Mouse (Mus musculus): Measurements from ENCODE around the gene Dhrs9. TPM values are rescaled to one million over a fixed set of nuclear protein-coding genes. Genes with fewer than 3 reads are reported as not detected.
"Not testable (repeated sequence)": the region's sequence is repeated elsewhere in the genome, so short reads cannot be mapped to it uniquely, and the experiment has no call there.

Gene Dhrs9
- polyA plus RNA-seq (2016; fragmentation: Nextera tagmentation; extraction: Ambion mirVana) = not detected in 2 replicates

DNA sequence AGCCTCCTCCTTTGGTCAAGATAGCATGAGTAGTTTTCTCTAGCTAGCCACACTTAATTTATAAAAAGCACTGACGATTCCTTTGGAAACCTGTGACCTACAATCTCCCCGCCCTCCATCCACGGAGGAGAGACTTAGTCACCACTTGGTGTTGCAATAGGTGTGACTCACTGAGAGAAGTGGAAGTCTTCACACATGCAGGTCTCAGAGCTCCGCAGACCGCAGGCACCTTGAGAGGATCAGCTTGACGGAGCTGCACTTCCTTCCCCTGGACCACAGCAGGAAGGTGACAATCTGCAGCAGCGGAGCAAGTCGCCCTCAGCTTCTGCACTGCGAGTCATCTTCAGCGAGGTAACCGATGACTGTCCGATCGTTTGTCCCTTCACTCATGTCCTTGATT lies at the start of gene Dhrs9:
TSS of gene Dhrs9 (plus strand) at position 165 of the 400 bp plus-strand sequence.
- H3K4me1 ChIP-seq = no peaks in the 10 kb centered on the region
- H3K27me3 ChIP-seq = no peaks in the 10 kb centered on the region
- WGBS = 96% methylated on average over 13 of the region's 13 CpGs
- ATAC-seq (ENCODE audit: low FRiP score) = no peak
- no peaks in the 10 kb centered on the region for H3K9me3 ChIP-seq
- no peak within 1 kb of the TSS for H3K4me2 ChIP-seq
- no peaks in the 10 kb centered on the region for H3K36me3 ChIP-seq (replicated peaks)
- H3K27ac ChIP-seq = no peak within 1 kb of the TSS
- H3K9ac ChIP-seq = no peak within 1 kb of the TSS
- H3K4me3 ChIP-seq (replicated peaks) = no peak within 1 kb of the TSS

DNA sequence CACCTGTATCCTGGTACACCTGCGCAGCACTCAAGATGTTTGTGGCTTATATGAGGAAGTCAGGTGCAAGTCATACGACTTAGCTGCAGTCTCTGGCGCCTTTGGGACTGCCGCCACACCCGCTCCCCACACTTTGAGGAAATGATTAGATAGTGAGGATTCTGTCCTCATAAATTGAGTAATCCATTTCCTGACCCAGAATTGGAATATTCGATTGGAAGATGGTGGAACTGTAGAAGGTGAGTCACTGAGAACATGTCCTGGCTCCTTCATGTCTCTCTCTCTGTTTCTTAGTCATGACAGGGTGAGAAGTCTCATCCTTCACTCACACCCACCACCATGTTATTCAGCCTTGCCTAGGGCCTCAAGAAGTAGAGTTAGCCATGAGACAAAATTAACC lies 48.7 kb upstream of the Dhrs9 start:
- not testable (repeated sequence) for H3K27ac ChIP-seq; H3K4me3 ChIP-seq (replicated peaks); H3K4me1 ChIP-seq; H3K9me3 ChIP-seq; H3K9ac ChIP-seq; ATAC-seq (ENCODE audit: low FRiP score); H3K36me3 ChIP-seq (replicated peaks); H3K27me3 ChIP-seq; H3K4me2 ChIP-seq
- 94% methylated on average over 6 of the region's 6 CpGs for WGBS

DNA sequence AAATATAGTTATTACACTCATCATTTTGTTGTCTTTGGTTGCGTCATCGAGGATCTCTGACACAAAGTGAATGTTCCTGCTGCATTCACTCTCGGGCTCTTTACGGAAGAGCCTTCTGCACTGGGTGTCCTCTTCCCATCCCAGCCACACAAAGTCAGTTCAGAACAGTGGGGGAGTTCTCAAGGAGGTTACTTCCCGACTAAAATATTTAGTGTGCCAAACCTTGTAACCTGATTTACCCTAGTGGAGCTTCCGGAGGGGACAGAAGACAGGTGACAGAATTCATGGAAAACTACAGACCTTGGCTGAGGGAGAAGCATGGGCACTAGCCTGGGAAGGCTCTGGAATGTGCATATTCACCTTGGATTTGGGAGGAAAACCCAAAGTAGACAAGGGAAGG lies 38.7 kb upstream of the Dhrs9 start:
- Histone ChIP-seq H3K27me3 (no peaks in the 10 kb centered on the region), H3K9me3 (no peaks in the 10 kb centered on the region), H3K36me3 (replicated peaks) (no peaks in the 10 kb centered on the region), H3K9ac (no peak overlapping the region), H3K4me3 (replicated peaks) (no peak overlapping the region), H3K4me1 (no peaks in the 10 kb centered on the region), H3K27ac (no peak overlapping the region), H3K4me2 (no peak overlapping the region)
- WGBS = 91% methylated on average over 6 of the region's 6 CpGs
- ATAC-seq (ENCODE audit: low FRiP score) = no peak

DNA sequence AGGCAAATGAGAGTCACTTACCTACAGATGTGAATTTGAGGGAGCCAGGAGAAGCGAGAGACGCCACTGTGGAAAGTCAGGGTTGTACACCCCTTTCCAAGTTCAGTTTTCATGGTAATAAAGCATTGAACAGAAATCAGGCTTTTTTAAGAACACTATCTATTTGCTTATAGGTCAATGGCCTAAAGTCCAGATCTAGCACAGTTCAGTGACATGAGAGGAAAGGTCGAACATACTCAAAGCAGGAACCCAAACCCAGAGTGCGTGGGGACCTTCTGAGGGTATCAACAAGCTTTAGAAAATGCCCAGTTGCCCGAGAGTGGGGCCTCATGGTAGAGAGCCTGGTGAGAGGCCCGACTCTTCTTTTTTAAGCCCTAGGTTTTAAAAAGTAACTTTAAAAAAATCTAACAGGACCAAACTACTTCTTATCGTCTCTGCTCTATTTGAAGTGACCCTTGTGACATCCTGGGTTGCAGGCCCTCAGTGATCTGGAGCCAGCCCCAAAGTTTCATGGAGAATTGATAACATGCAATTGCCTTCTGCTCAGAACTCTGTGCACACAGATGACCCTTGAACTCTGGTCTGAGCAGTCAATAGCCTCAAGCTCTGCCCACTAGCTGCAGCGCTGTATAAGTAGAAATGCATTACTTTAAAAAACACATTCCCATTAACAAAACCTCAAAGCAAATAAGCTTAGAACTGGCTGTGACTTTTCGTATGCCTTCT lies 37.6 kb upstream of the Dhrs9 start, which contains the start of gene Abcb11:
TSS of gene Abcb11 (minus strand) at position 121 of the 726 bp plus-strand sequence.
- Histone ChIP-seq H3K9me3 (no peaks in the 10 kb centered on the region), H3K4me2 (no peak within 1 kb of the TSS), H3K36me3 (replicated peaks) (no peaks in the 10 kb centered on the region), H3K27me3 (no peaks in the 10 kb centered on the region), H3K4me1 (no peaks in the 10 kb centered on the region), H3K27ac (no peak within 1 kb of the TSS), H3K9ac (no peak within 1 kb of the TSS), H3K4me3 (replicated peaks) (no peak within 1 kb of the TSS)
- WGBS = 88% methylated on average over 9 of the region's 9 CpGs
- ATAC-seq (ENCODE audit: low FRiP score) = no peak

DNA sequence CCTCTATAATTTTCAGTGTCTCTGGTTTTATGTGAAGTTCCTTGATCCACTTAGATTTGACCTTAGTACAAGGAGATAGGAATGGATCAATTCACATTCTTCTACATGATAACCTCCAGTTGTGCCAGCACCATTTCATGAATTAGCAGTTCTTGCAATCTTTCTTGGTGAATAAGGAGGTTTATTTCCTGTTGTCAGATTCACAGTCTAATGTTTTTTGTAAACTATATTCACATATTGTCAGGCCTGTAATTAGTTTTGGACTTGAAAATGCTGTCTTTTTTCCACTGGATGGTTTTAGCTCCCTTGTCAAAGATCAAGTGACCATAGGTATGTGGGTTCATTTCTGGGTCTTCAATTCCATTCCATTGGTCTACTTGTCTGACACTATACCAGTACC lies 24.8 kb upstream of the Dhrs9 start:
- H3K27me3 ChIP-seq; H3K9ac ChIP-seq; H3K4me2 ChIP-seq; H3K27ac ChIP-seq; H3K36me3 ChIP-seq (replicated peaks); H3K4me1 ChIP-seq; H3K4me3 ChIP-seq (replicated peaks); H3K9me3 ChIP-seq: not testable (repeated sequence)
- peak; percentile 100 for ATAC-seq (ENCODE audit: low FRiP score)

DNA sequence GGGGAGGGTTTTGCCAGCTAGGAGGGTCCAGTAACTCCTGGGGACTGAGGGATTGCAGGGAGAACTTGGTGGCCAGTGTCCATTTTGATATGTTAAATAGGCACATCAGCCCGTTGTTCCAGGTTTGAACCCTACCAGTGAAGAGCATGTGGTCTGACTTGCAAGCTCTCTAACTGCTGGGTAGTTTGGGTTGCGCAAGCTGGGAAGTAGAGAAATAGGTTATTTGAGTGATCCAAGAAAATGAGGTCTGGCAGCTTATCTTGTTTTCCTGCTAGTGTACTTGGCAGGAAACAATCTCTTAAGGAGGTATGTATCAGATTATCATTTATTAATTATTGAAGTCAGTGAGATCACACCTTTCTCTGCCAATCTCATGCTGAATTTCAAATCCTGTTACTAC lies 15.4 kb upstream of the Dhrs9 start:
- WGBS = 84% methylated on average over 2 of the region's 2 CpGs
- Histone ChIP-seq H3K27ac (no peak overlapping the region), H3K36me3 (replicated peaks) (no peaks in the 10 kb centered on the region), H3K9me3 (no peaks in the 10 kb centered on the region), H3K9ac (no peak overlapping the region), H3K4me2 (no peak overlapping the region), H3K4me1 (no peaks in the 10 kb centered on the region), H3K4me3 (replicated peaks) (no peak overlapping the region), H3K27me3 (no peaks in the 10 kb centered on the region)
- ATAC-seq (ENCODE audit: low FRiP score) = no peak

DNA sequence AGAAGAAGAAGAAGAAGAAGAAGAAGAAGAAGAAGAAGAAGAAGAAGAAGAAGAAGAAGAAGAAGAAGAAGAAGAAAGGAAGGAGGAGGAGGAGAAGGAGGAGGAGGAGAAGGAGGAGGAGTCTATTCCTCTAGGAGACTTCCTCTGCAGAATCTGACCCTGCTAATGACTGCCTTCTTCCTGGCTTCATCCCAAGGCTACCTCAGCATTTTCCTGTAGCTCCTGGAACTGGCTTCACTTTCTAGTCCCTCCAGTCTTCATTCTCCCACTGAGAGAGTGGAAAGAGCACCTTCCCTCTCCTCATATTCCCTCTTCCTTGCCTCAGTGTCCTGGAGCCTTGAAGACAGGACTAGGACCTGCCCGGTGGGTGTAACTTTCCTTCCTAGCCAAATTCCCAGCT lies 15.0 kb upstream of the Dhrs9 start:
- H3K4me3 ChIP-seq (replicated peaks) = no peak overlapping the region
- no peaks in the 10 kb centered on the region for H3K36me3 ChIP-seq (replicated peaks)
- H3K9ac ChIP-seq = no peak overlapping the region
- H3K27ac ChIP-seq = no peak overlapping the region
- no peaks in the 10 kb centered on the region for H3K27me3 ChIP-seq
- no peak for ATAC-seq (ENCODE audit: low FRiP score)
- 100% methylated on average over 1 of the region's 1 CpGs for whole genome bisulfite sequencing
- H3K4me2 ChIP-seq = no peak overlapping the region
- H3K9me3 ChIP-seq = no peaks in the 10 kb centered on the region
- no peaks in the 10 kb centered on the region for H3K4me1 ChIP-seq

DNA sequence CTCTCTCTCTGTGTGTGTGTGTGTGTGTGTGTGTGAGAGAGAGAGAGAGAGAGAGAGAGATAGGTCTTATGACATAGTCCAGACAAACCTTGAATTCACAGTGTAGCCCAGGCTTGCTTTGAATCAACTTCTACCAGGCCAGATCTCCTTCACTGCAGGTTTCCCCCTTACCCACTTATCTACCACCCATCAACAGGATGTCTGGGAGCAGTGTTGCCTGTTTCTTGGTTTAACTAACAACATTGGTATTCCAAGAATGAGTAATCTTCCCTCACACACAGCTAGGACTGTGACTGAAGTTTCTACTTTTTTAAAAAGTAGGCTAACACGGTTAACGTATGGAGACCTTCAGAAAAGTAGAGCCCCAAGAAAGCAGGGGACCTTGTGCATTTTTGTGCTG lies 3.5 kb upstream of the Dhrs9 start:
- Histone ChIP-seq H3K27me3 (no peaks in the 10 kb centered on the region), H3K36me3 (replicated peaks) (no peaks in the 10 kb centered on the region), H3K27ac (no peak overlapping the region), H3K9me3 (no peaks in the 10 kb centered on the region), H3K9ac (no peak overlapping the region), H3K4me1 (no peaks in the 10 kb centered on the region), H3K4me3 (replicated peaks) (no peak overlapping the region), H3K4me2 (no peak overlapping the region)
- 93% methylated on average over 2 of the region's 2 CpGs for WGBS
- ATAC-seq (ENCODE audit: low FRiP score) = no peak

DNA sequence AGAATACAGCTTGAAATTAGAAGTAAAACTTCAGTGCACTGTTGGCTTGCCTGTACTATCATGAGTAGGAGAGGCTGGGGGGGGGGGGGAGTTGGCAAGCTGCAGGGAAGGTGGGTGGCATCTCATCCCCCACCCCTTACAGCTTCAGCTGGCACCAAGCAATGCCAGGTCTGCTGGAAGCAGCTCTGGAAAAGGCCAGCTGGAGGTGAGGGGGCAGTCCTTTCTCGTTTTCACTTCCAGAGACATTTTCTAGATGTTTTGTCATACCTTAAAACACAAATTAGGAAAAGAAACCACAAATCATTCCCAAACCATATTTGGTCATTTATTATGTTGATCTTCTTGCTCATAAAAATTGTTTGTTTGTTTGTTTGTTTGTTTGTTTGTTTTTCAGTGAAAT lies 444 bp upstream of the Dhrs9 start:
- H3K4me2 ChIP-seq = no peak overlapping the region
- H3K9me3 ChIP-seq = no peaks in the 10 kb centered on the region
- no peak for ATAC-seq (ENCODE audit: low FRiP score)
- H3K36me3 ChIP-seq (replicated peaks) = no peaks in the 10 kb centered on the region
- H3K4me3 ChIP-seq (replicated peaks) = no peak overlapping the region
- H3K27me3 ChIP-seq = no peaks in the 10 kb centered on the region
- WGBS = 92% methylated on average over 1 of the region's 1 CpGs
- H3K27ac ChIP-seq = no peak overlapping the region
- no peaks in the 10 kb centered on the region for H3K4me1 ChIP-seq
- H3K9ac ChIP-seq = no peak overlapping the region

DNA sequence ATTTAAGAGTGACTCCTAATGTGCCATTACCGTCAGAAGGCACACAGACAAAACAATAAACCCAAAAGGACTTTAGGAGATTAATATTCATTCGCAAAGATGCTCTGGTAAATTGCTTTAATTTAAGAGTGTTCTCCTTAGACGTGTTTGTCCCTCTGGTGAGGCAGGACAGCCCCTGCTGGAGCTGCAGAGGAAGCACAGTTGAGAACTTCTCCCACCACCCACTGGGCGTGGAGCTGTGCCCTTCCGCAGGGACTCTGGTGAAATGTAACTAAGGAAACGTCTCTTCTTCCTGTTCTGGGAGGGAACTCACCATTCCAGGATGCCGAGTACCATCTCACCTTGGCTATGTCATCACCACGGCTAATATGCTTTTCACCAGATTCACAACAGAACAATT lies 1.5 kb downstream of the Dhrs9 start:
- H3K27me3 ChIP-seq = no peaks in the 10 kb centered on the region
- no peak overlapping the region for H3K27ac ChIP-seq
- no peak overlapping the region for H3K9ac ChIP-seq
- H3K4me2 ChIP-seq = no peak overlapping the region
- H3K36me3 ChIP-seq (replicated peaks) = no peaks in the 10 kb centered on the region
- H3K4me3 ChIP-seq (replicated peaks) = no peak overlapping the region
- H3K9me3 ChIP-seq = no peaks in the 10 kb centered on the region
- H3K4me1 ChIP-seq = no peaks in the 10 kb centered on the region
- no peak for ATAC-seq (ENCODE audit: low FRiP score)
- WGBS = 56% methylated on average over 8 of the region's 8 CpGs

DNA sequence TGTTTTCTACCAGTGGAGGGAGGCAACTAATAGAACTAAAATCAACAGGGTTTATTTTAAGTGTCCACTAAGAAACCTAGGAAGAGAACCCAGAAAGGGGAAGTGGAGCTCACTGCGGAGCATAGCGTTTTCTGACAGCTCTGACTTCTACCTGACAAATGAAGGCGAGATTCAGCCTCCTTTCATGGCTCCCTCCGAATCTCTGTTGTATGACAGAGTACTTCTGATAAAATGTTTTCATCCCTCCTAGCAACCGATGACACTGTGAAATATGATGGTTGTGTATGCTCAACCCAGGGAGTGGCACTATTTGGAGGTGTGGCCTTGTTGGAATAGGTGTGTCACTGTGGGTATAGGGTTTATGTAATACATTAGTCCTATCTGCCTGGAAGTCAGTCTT lies 2.6 kb downstream of the Dhrs9 start:
- Histone ChIP-seq H3K36me3 (replicated peaks) (no peaks in the 10 kb centered on the region), H3K4me2 (no peak overlapping the region), H3K9me3 (no peaks in the 10 kb centered on the region), H3K27ac (no peak overlapping the region), H3K9ac (no peak overlapping the region), H3K4me1 (no peaks in the 10 kb centered on the region), H3K27me3 (no peaks in the 10 kb centered on the region), H3K4me3 (replicated peaks) (no peak overlapping the region)
- no peak for ATAC-seq (ENCODE audit: low FRiP score)
- 97% methylated on average over 5 of the region's 5 CpGs for WGBS

DNA sequence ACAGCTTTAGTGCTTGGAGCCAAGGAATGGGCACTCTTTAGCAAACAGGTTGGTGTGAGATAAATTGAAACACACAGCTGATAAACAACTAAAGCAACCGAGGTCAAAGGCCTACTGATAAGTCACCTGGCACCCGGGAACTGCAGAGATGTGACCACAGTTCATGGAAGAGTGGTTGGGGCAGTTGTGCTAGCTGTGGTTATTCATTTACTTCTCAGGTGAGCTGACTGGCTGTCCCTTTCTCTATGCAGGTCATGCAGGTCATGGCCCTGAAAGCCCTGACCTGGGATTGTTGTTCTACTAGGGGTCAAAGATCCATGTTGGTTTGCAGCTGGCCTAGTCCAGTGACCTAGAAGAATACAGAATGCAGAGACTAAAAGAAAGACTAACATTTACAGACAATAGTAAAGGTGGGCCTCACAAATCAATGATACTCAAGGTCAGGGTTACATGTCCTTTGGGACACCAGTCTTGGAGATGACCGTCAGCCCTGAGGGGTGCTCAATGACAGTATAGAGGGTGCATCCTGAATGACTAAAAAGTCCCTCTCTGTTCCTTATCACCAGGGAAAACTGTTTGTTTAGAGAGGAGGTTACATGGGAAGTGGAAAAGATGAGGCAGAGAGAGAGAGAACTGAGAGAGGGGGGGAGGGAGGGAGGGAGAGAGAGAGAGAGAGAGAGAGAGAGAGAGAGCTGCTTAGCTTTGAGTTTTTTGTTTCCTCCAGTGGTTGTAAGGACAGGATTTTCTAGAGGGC lies 6.0 kb downstream of the Dhrs9 start:
- Histone ChIP-seq H3K4me2 (no peak overlapping the region), H3K4me3 (replicated peaks) (no peak overlapping the region), H3K4me1 (no peaks in the 10 kb centered on the region), H3K36me3 (replicated peaks) (no peaks in the 10 kb centered on the region), H3K9me3 (no peaks in the 10 kb centered on the region), H3K27ac (no peak overlapping the region), H3K27me3 (no peaks in the 10 kb centered on the region), H3K9ac (no peak overlapping the region)
- no peak for ATAC-seq (ENCODE audit: low FRiP score)
- 87% methylated on average over 3 of the region's 3 CpGs for WGBS

DNA sequence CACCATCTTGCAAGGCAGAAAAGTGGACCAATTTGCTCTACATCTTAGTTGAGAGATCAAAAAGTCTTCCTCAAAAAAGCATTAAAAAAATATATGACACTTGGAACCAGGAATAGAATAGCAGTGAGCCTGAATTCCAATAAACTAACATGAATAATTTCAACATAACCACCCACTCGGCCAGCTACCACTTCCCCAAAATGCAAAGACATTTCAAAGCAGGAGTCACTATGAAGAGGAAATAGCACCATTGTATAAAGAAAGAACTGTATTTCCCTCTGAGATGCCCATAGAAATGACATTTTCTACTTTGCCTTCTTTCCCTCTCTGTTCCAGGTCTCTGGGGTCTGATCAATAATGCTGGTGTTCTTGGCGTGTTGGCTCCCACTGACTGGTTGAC lies 13.7 kb downstream of the Dhrs9 start:
- Histone ChIP-seq H3K9me3 (no peaks in the 10 kb centered on the region), H3K4me1 (no peaks in the 10 kb centered on the region), H3K36me3 (replicated peaks) (no peaks in the 10 kb centered on the region), H3K27me3 (no peaks in the 10 kb centered on the region), H3K4me3 (replicated peaks) (no peak overlapping the region), H3K27ac (no peak overlapping the region), H3K4me2 (no peak overlapping the region), H3K9ac (no peak overlapping the region)
- 90% methylated on average over 2 of the region's 2 CpGs for WGBS
- ATAC-seq (ENCODE audit: low FRiP score) = no peak

Data from forebrain, embryonic 12.5 days (tissue).